Mouse (Mus musculus): ENCODE data around the gene Hoxc13. TPM values are rescaled to one million over a fixed set of nuclear protein-coding genes. Genes with fewer than 3 reads are reported as not detected.

Hoxc13 gene
- polyA plus RNA-seq, 1 experiment from 2014 or later: not detected

DNA sequence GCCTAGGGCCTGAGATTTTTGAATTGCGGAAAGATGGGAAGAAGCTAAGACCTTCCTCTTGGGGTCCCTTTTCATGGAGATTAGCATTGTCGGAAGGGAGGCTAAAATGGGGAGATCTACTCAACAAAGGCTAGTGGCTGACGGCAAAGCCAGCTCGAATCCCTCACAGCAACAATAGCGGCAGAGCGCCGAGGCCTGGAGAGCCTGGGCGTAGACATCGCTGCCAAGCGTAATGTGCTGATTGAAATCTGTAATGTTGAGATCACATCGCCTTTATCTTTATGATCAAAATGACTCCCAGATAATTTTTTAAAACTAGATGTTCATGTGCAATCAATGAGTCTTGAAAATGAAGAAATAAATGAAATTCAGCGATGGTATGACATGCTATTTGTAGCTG, 13.5 kb downstream of the Hoxc13 start:
- Histone ChIP-seq H3K9me3 (replicated peaks; ENCODE audit: control insufficient read depth, low read length, poor library complexity, severe bottlenecking) (no peaks in the 10 kb centered on the region; the same call in 1 of the 2 replicates), H3K36me3 (ENCODE audit: control insufficient read depth, insufficient read depth, low read length) (no peaks in the 10 kb centered on the region), H3K4me1 (ENCODE audit: control insufficient read depth, insufficient read depth, low read length) (no peaks in the 10 kb centered on the region), H3K9ac (ENCODE audit: low read depth, low read length) (no peak overlapping the region), H3K4me3 (ENCODE audit: low read depth, low read length) (no peak overlapping the region), H3K27ac (ENCODE audit: low read length) (no peak overlapping the region), H3K27me3 (ENCODE audit: control insufficient read depth, insufficient read depth, low read depth, low read length) (peaks cover 96% of the 10 kb centered on the region), H3K4me2 (ENCODE audit: low read length) (no peak overlapping the region)
- 1% methylated on average over 12 of the region's 12 CpGs for WGBS
- no peak for ATAC-seq

DNA sequence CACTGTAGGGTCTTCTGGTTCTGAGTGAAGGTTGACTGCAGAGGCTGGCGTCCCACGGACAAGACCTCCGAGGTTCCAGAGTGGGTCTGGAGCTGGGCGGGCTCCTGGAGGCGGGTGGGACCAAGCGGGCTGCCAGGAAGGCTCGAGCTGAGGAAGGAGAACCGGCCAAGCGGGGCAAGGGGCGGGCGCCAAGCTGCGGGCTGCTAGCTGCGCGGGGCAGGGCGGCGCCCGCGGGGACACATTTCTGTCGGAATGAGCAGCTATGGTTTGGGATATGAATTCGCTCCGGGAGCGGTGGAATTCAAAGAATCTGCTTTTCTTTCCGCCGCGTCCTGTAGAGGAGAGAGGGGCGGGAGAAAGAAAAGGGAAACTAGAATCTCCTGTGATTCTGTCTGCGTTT, 14.0 kb downstream of the Hoxc13 start:
- no peak overlapping the region for H3K27ac ChIP-seq (ENCODE audit: low read length)
- 2% methylated on average over 25 of the region's 27 CpGs for WGBS
- H3K4me3 ChIP-seq (ENCODE audit: low read depth, low read length): no peak overlapping the region
- peaks cover 96% of the 10 kb centered on the region for H3K27me3 ChIP-seq (ENCODE audit: control insufficient read depth, insufficient read depth, low read depth, low read length)
- ATAC-seq: no peak
- no peaks in the 10 kb centered on the region; the same call in 1 of the 2 replicates for H3K9me3 ChIP-seq (replicated peaks; ENCODE audit: control insufficient read depth, low read length, poor library complexity, severe bottlenecking)
- no peaks in the 10 kb centered on the region for H3K36me3 ChIP-seq (ENCODE audit: control insufficient read depth, insufficient read depth, low read length)
- H3K4me1 ChIP-seq (ENCODE audit: control insufficient read depth, insufficient read depth, low read length): no peaks in the 10 kb centered on the region
- H3K4me2 ChIP-seq (ENCODE audit: low read length): no peak overlapping the region
- no peak overlapping the region for H3K9ac ChIP-seq (ENCODE audit: low read depth, low read length)

DNA sequence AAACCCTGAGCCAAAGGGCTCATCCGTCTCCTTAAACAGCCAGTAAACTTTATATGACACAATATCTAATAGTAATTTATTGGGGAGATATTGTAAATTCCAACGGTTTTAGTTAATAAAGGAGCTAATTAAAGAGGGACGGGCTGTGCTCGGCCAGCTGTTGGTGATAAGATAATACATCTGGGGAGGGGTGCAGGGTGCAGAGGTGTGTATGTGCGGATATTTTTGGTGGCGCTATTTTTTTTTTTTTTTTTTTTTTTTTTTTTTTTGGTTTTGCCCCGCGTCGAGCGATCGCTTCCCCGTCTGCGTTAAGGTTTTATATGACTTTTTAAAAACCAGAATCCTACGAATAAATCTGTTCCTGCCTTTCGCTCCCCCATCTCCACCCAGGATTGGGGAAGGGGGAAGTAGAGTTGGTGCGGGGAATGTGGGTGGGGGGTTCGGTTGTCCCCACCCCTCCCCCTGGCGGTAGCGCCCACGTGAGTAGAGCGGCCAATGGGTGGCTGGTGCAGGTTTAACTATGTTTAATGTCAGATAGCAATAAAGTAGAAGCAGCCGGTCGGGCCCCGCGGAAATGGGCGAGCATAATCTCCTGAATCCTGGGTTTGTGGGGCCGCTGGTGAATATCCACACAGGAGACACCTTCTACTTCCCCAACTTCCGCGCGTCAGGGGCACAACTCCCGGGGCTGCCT, 15.5 kb downstream of the Hoxc13 start, which contains the start of gene Hoxc12:
Gene Hoxc12, plus strand, starts transcription at position 479 of the 694 bp plus-strand sequence.
- Histone ChIP-seq H3K36me3 (ENCODE audit: control insufficient read depth, insufficient read depth, low read length) (no peaks in the 10 kb centered on the region), H3K9me3 (replicated peaks; ENCODE audit: control insufficient read depth, low read length, poor library complexity, severe bottlenecking) (no peaks in the 10 kb centered on the region; the same call in 1 of the 2 replicates), H3K4me1 (ENCODE audit: control insufficient read depth, insufficient read depth, low read length) (no peaks in the 10 kb centered on the region), H3K27me3 (ENCODE audit: control insufficient read depth, insufficient read depth, low read depth, low read length) (peaks cover 96% of the 10 kb centered on the region), H3K9ac (ENCODE audit: low read depth, low read length) (no peak within 1 kb of the TSS), H3K4me2 (ENCODE audit: low read length) (no peak within 1 kb of the TSS), H3K4me3 (ENCODE audit: low read depth, low read length) (no peak within 1 kb of the TSS), H3K27ac (ENCODE audit: low read length) (no peak within 1 kb of the TSS)
- WGBS: under 1% methylated on average over 31 of the region's 31 CpGs
- no peak for ATAC-seq

DNA sequence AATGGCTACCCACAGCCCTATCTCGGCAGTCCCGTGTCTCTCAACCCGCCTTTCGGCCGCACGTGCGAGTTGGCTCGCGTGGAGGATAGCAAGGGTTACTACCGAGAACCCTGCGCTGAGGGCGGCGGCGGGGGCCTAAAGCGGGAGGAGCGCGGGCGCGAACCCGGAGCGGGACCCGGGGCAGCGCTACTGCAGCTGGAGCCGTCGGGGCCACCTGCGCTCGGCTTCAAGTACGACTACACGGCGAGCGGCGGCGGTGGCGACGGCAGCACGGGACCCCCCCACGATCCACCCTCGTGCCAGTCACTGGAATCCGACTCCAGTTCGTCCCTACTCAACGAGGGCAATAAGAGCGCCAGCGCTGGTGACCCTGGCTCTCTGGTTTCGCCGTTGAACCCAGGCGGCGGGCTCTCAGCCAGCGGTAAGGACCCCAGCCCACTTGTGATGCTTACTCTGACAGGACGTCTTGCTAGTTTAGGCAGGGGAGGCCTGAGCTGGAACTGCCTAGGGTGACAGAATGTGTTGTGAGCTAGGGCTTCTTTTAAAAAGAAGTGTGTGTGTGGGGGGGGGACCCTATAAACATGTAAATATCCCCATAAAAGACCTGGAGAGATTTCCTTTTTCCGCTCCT, 16.2 kb downstream of the Hoxc13 start:
- Histone ChIP-seq H3K4me2 (ENCODE audit: low read length) (no peak overlapping the region), H3K9me3 (replicated peaks; ENCODE audit: control insufficient read depth, low read length, poor library complexity, severe bottlenecking) (no peaks in the 10 kb centered on the region; the same call in 1 of the 2 replicates), H3K4me3 (ENCODE audit: low read depth, low read length) (no peak overlapping the region), H3K27ac (ENCODE audit: low read length) (no peak overlapping the region), H3K36me3 (ENCODE audit: control insufficient read depth, insufficient read depth, low read length) (no peaks in the 10 kb centered on the region), H3K4me1 (ENCODE audit: control insufficient read depth, insufficient read depth, low read length) (no peaks in the 10 kb centered on the region), H3K9ac (ENCODE audit: low read depth, low read length) (no peak overlapping the region), H3K27me3 (ENCODE audit: control insufficient read depth, insufficient read depth, low read depth, low read length) (peaks cover 96% of the 10 kb centered on the region)
- no peak for ATAC-seq
- whole genome bisulfite sequencing: 1% methylated on average over 50 of the region's 50 CpGs

DNA sequence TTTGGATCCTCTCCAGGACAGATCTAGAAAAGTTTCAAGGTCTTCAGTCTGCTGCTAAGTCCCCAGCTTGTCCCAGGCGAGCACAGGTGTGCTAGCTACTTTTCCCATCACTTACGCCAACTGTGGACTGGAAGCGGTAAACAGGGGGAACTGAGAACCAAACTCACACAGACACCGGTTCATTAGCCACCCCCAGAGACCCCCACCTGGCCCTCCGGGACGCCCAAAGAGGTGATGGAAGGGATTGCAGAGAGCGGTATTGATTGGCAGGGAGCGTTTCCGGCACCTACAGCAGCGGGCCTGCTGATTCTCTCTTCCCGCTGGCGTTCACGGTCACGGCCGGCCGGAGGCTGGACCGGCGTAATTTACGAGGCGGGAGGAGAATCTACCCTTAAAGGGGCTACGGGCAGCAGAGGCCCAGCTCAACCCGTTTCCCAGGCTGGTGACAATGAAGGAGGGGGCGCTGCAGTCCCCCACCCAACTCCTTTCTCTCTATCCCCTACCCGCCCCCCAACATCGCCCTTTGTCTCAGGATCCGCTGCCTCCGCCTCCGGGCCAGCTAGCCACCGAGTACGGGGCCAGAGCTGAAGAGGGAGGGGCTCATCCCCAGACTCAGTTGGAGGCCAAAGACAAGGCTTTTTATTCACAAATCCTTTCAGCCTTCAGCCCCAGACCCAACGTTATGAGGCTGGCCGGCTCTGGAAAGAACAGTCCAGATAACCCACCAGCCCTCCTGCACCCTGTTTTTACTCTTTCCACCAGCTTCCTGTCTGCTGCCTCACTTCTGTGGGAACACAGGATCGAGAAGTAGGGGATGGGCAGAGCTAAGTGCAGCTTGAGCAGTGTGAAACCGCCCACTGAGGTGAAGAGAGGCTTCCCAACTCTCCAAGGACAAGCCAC, 18.6 kb downstream of the Hoxc13 start:
- H3K4me3 ChIP-seq (ENCODE audit: low read depth, low read length): no peak overlapping the region
- no peaks in the 10 kb centered on the region for H3K36me3 ChIP-seq (ENCODE audit: control insufficient read depth, insufficient read depth, low read length)
- under 1% methylated on average over 33 of the region's 34 CpGs for WGBS
- ATAC-seq: no peak
- H3K9ac ChIP-seq (ENCODE audit: low read depth, low read length): no peak overlapping the region
- H3K4me2 ChIP-seq (ENCODE audit: low read length): no peak overlapping the region
- H3K4me1 ChIP-seq (ENCODE audit: control insufficient read depth, insufficient read depth, low read length): no peaks in the 10 kb centered on the region; the same call in 1 of the 2 replicates
- no peak overlapping the region for H3K27ac ChIP-seq (ENCODE audit: low read length)
- H3K27me3 ChIP-seq (ENCODE audit: control insufficient read depth, insufficient read depth, low read depth, low read length): peaks cover 89% of the 10 kb centered on the region
- no peaks in the 10 kb centered on the region; the same call in 1 of the 2 replicates for H3K9me3 ChIP-seq (replicated peaks; ENCODE audit: control insufficient read depth, low read length, poor library complexity, severe bottlenecking)

DNA sequence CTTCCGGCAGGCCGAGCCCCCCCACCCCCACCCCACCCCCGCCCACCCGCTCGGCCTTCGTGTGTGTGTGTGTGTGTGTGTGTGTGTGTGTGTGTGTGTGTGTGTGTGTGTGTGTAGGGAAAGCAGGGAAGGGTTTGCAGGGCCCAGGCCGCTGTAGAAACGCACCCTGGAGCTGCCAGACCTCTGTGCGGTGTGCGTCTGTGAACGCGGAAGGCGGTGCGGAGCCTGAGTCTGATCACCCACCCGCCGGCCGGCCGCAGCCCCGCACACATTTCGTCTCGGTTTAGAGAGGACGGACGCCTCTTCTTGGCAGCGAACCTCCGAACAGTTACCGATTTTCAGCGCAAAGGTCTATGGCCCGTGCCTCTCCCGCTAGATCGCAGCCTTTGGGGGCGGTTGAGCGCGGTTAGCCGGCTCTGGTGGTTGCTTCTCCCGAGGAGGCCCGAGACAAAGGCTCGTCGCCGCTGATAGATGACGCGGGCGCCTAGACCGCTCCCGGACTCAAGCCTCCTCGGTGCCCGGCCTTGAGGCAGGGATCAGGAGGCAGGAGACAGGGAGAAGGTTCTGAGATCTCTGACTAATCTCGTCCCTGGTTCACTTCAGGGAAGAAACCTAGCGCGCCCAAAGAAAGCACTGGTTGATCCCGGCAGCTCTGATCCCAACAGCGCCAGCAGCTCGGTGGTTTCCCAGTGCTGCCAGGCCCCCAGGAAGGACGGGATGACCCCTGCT, 22.0 kb downstream of the Hoxc13 start:
- Histone ChIP-seq H3K9ac (ENCODE audit: low read depth, low read length) (no peak overlapping the region), H3K4me2 (ENCODE audit: low read length) (peak overlapping the region; percentile 31; the same call in 1 of the 2 replicates), H3K4me3 (ENCODE audit: low read depth, low read length) (peak overlapping the region; percentile 10), H3K4me1 (ENCODE audit: control insufficient read depth, insufficient read depth, low read length) (no peaks in the 10 kb centered on the region; the same call in 1 of the 2 replicates), H3K27ac (ENCODE audit: low read length) (no peak overlapping the region), H3K9me3 (replicated peaks; ENCODE audit: control insufficient read depth, low read length, poor library complexity, severe bottlenecking) (no peaks in the 10 kb centered on the region), H3K36me3 (ENCODE audit: control insufficient read depth, insufficient read depth, low read length) (no peaks in the 10 kb centered on the region), H3K27me3 (ENCODE audit: control insufficient read depth, insufficient read depth, low read depth, low read length) (peaks cover 91% of the 10 kb centered on the region)
- no peak for ATAC-seq
- WGBS: under 1% methylated on average over 46 of the region's 53 CpGs

DNA sequence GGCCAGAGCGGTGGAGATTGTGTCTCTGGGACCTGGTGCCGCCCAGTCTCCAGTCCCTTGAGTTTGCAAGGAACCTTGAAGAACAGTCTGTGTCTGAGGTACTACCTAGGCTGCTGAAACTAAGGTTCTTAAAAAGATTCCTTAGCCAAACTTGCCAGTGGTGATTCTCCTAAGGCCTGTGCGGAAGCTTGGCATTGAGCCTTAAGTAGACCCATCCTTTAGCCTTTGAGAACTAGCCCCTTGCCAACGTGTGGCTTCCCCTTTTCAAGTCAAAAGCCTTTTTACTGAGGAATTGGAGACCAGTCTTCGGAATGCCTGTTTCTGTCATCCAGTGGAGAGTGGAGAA, 22.5 kb downstream of the Hoxc13 start:
- Histone ChIP-seq H3K9ac (ENCODE audit: low read depth, low read length) (no peak overlapping the region), H3K27me3 (ENCODE audit: control insufficient read depth, insufficient read depth, low read depth, low read length) (peaks cover 91% of the 10 kb centered on the region), H3K4me1 (ENCODE audit: control insufficient read depth, insufficient read depth, low read length) (no peaks in the 10 kb centered on the region; the same call in 1 of the 2 replicates), H3K27ac (ENCODE audit: low read length) (no peak overlapping the region), H3K9me3 (replicated peaks; ENCODE audit: control insufficient read depth, low read length, poor library complexity, severe bottlenecking) (no peaks in the 10 kb centered on the region), H3K4me3 (ENCODE audit: low read depth, low read length) (no peak overlapping the region), H3K36me3 (ENCODE audit: control insufficient read depth, insufficient read depth, low read length) (no peaks in the 10 kb centered on the region), H3K4me2 (ENCODE audit: low read length) (no peak overlapping the region)
- 2% methylated on average over 5 of the region's 5 CpGs for WGBS
- ATAC-seq: no peak

DNA sequence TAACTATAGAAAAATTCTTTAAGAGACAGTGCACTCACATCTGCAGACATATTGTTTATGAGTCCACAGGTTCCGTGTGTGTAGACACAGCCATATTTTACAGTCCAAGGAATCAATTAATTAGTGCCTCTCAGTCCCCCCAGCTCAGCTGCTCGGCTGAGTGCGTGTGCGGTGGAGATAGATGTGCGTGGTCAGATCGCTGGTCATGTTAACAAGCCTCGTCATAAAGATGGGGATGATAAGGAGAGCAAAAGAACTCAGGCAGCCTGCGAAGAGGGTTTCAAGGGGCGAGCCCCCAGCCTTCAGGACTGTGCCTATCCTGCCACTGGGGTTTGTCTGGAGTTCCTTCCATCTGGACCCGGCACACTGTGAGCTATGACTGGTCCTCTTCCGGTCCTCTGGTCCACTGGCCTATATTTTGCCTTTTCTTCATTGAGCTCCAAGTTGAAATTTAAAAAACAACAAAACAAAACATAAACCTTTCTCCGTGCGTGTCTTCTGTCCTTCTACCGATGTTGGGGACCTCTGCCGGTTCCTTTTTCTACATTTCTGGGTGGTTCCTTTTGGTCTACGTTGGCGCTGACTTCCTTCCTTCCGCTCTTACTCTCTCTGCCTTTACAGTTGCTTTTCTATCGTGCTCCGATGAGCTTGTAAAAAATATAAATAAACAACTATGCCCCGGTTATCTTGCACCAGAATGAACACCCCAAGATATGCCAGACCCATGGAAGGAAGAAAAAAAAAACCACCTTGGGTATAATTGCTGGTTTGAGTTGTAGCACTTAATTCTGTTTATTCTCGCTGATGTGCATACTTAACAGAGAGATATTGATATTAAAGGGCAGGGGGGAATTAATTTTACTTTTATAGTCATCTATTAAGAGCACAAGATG, 24.5 kb downstream of the Hoxc13 start:
- Histone ChIP-seq H3K9me3 (replicated peaks; ENCODE audit: control insufficient read depth, low read length, poor library complexity, severe bottlenecking) (no peaks in the 10 kb centered on the region), H3K4me2 (ENCODE audit: low read length) (no peak overlapping the region), H3K4me3 (ENCODE audit: low read depth, low read length) (no peak overlapping the region), H3K4me1 (ENCODE audit: control insufficient read depth, insufficient read depth, low read length) (no peaks in the 10 kb centered on the region; the same call in 1 of the 2 replicates), H3K27ac (ENCODE audit: low read length) (no peak overlapping the region), H3K9ac (ENCODE audit: low read depth, low read length) (no peak overlapping the region), H3K27me3 (ENCODE audit: control insufficient read depth, insufficient read depth, low read depth, low read length) (peaks cover 88% of the 10 kb centered on the region), H3K36me3 (ENCODE audit: control insufficient read depth, insufficient read depth, low read length) (no peaks in the 10 kb centered on the region)
- 11% methylated on average over 22 of the region's 22 CpGs for WGBS
- ATAC-seq: no peak
